ENCODE assay signal across 16 mouse cellular contexts in genomic region chr5:34249132-34249531, GRCm38 (mm10). TPM values are rescaled to one million over a fixed set of nuclear protein-coding genes. Genes with fewer than 3 reads are reported as not detected.
"Had no signal": no experiment of that assay in that cellular context is flagged by ENCODE, and none has a peak within 500 bp of the region (broad histone marks: within the 10 kb centered on the region; RNA-seq: fewer than 3 reads in every experiment).

No protein-coding gene starts in this region.

- H3K27me3 ChIP-seq: liver, embryonic 15.5 days; neural tube, embryonic 12.5 days; stomach, embryonic 15.5 days had no signal

- H3K36me3 ChIP-seq: limb, embryonic 10.5 days; liver, embryonic 15.5 days; midbrain, embryonic 10.5 days; neural tube, embryonic 12.5 days; stomach, embryonic 15.5 days had no signal

- DNase-seq: kidney, adult 18-20 months; kidney, postnatal 10 days; kidney, postnatal 4 days; lung, embryonic 14.5 days; lung, postnatal 10 days; lung, postnatal 4 days; midbrain, embryonic 14.5 days; right cerebral cortex, postnatal 4 days had no signal

- H3K4me1 ChIP-seq: liver, embryonic 15.5 days had no signal

- H3K4me3 ChIP-seq: limb, embryonic 10.5 days; liver, embryonic 15.5 days; midbrain, embryonic 10.5 days; myocyte; neural tube, embryonic 12.5 days; stomach, embryonic 15.5 days had no signal

- H3K27ac ChIP-seq: limb, embryonic 10.5 days; liver, embryonic 15.5 days; midbrain, embryonic 10.5 days; neural tube, embryonic 12.5 days; stomach, embryonic 15.5 days had no signal

RNA-seq across cellular contexts. Expression of gene Zfyve28, which starts 39.1 kb away (rescaled TPM):
- polyA plus RNA-seq: liver, embryonic 11.5 days had no signal

RNA-seq across cellular contexts. Expression of gene Cfap99, which starts 39.3 kb away (rescaled TPM):
- polyA plus RNA-seq: kidney, embryonic 14.5 days; limb, embryonic 10.5 days; liver, embryonic 11.5 days; liver, embryonic 15.5 days; lung, embryonic 14.5 days; midbrain, embryonic 10.5 days; midbrain, embryonic 14.5 days; neural tube, embryonic 12.5 days; stomach, embryonic 15.5 days had no signal
